Mouse (Mus musculus): ENCODE measurements around the gene Asxl1. TPM values are rescaled to one million over a fixed set of nuclear protein-coding genes. Genes with fewer than 3 reads are reported as not detected.

Asxl1 gene
- 14.2 and 15.2 TPM in 2 replicates for polyA plus RNA-seq (2014; fragmentation: Nextera tagmentation; extraction: Ambion mirVana)

DNA sequence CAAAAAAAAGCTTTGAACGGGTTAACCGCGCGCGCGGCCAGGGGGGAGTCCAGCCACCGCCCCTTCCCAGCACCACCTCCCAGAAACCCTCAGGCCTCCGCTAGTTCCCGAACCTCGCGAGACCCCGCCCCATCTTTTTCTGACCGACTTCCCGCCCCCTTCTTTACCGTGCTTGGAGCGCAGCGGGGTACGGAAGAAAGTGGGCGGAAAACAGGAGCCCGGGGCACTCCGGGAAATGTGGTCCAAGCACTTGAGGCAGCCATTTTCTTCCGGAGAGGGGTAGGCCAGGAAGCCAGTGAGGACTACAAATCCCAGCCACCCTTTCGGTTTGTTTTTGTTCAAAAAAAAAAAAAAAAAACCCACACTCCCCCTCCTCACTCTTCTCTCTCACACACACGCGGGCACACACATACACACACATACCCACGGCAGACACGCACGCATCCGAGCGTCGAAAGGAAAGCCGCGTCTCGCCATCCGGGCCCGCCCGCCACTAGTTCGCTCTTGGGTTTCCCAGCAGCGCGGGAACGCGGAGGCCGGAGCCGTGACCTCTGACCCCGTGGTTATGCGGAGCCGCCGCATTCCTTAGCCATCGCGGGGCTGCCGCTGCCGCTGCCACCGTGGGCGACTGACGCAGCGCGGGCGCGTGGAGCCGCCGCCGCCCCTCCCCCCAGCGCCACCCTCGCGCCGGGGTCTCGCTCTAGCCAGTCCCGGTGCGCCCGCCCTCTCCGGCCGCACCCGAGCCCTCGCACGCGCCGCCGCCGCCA is at the start of gene Asxl1:
Gene Asxl1 (plus strand): TSS at position 376 of the 767 bp plus-strand sequence.
- Histone ChIP-seq H3K27ac (peak within 1 kb of the TSS; percentile 99), H3K9ac (peak within 1 kb of the TSS; percentile 95), H3K36me3 (replicated peaks; ENCODE audit: control insufficient read depth, insufficient read depth) (no peaks in the 10 kb centered on the region), H3K9me3 (ENCODE audit: control insufficient read depth, low read length) (no peaks in the 10 kb centered on the region), H3K27me3 (ENCODE audit: control insufficient read depth, insufficient read depth, low read length) (no peaks in the 10 kb centered on the region), H3K4me2 (replicated peaks) (peak within 1 kb of the TSS; percentile 88), H3K4me3 (replicated peaks; ENCODE audit: low read length) (peak within 1 kb of the TSS; percentile 94), H3K4me1 (replicated peaks; ENCODE audit: control insufficient read depth, insufficient read depth, low read length) (peaks cover 27% of the 10 kb centered on the region)
- WGBS, result under 1% methylated on average over 65 of the region's 79 CpGs
- ATAC-seq (ENCODE audit: low FRiP score) (peak; percentile 99), DNase-seq (ENCODE audit: low spot score) (peak; percentile 96)

DNA sequence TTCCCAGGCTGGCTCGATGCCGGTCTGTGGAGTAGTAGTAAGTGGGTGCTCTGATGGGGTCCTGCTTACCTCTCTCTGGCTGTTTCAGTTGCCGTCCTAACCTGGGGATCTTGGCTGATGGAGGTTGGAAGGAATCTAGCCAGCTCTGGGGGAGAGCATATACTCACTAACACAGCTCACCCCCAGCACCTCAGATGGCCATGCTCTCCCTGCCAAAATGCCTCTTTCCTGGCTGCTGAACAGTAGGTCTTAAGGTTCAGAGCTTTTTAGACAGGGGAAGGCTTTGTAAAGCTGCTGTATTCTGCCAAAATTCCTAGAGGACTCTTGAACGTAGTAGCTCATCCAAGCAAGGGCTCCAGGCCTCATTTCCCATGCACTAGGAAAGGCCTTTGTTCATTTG is 47.9 kb upstream of the Asxl1 start:
- no peaks in the 10 kb centered on the region for H3K36me3 ChIP-seq (replicated peaks; ENCODE audit: control insufficient read depth, insufficient read depth)
- no peak overlapping the region for H3K4me3 ChIP-seq (replicated peaks; ENCODE audit: low read length)
- H3K9me3 ChIP-seq (ENCODE audit: control insufficient read depth, low read length), result no peaks in the 10 kb centered on the region
- no peaks in the 10 kb centered on the region for H3K27me3 ChIP-seq (ENCODE audit: control insufficient read depth, insufficient read depth, low read length)
- 88% methylated on average over 4 of the region's 4 CpGs for WGBS
- H3K4me2 ChIP-seq (replicated peaks), result no peak overlapping the region
- ATAC-seq (ENCODE audit: low FRiP score) (no peak), DNase-seq (ENCODE audit: low spot score) (no peak)
- no peak overlapping the region for H3K9ac ChIP-seq
- H3K4me1 ChIP-seq (replicated peaks; ENCODE audit: control insufficient read depth, insufficient read depth, low read length), result 0 out of 2 replicates have a peak, but pooled peaks cover under 1% of the 10 kb centered on the region
- H3K27ac ChIP-seq, result peak overlapping the region; percentile 41; the same call in 1 of the 2 replicates

DNA sequence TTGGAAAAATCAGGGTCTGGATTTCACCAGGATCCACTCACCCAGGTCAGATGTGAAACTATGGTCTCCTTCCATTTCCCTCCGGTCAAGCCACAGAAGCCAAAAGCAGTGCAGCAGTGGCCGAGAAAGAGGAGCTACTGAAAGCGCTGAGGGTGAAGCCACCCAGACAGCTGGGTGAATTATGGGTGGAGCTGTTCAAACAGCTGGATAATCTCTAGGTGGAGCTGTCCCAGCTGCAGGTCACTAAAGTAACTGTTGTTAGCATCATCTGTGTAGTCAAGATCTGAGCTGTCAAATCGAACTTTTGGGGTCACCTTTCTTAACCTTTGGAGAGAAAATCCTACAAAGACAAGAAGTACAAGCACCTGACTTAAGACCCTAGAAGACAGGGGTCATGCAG is 47.2 kb upstream of the Asxl1 start:
- ATAC-seq (ENCODE audit: low FRiP score), result no peak
- Histone ChIP-seq H3K4me3 (replicated peaks; ENCODE audit: low read length) (no peak overlapping the region), H3K9me3 (ENCODE audit: control insufficient read depth, low read length) (no peaks in the 10 kb centered on the region), H3K36me3 (replicated peaks; ENCODE audit: control insufficient read depth, insufficient read depth) (no peaks in the 10 kb centered on the region), H3K27ac (peak overlapping the region; percentile 41; the same call in 1 of the 2 replicates), H3K4me2 (replicated peaks) (no peak overlapping the region), H3K4me1 (replicated peaks; ENCODE audit: control insufficient read depth, insufficient read depth, low read length) (no peaks in the 10 kb centered on the region), H3K9ac (no peak overlapping the region), H3K27me3 (ENCODE audit: control insufficient read depth, insufficient read depth, low read length) (no peaks in the 10 kb centered on the region)
- WGBS, result 76% methylated on average over 4 of the region's 4 CpGs
- DNase-seq (ENCODE audit: low spot score), result no peak

DNA sequence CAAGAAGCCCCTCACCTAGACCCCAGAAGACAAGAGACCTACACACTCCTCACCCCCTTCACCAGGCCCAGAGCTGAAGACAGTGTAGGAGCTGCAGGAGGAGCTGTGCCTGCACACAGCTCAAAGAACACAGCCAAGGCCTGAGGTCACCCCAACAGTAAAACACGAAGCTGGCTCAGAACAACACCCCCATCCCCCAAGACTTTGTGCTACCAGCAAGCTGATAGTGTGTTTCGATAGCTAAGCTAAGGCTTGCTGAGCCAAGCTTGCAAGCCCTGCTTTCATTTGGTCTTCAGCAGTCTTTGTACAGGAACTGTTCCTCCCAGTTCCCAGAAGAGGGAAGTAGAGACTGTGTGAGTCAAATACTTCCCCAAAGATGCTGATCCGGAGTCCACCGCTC is 46.8 kb upstream of the Asxl1 start:
- Histone ChIP-seq H3K27me3 (ENCODE audit: control insufficient read depth, insufficient read depth, low read length) (no peaks in the 10 kb centered on the region), H3K9me3 (ENCODE audit: control insufficient read depth, low read length) (no peaks in the 10 kb centered on the region), H3K9ac (no peak overlapping the region), H3K4me1 (replicated peaks; ENCODE audit: control insufficient read depth, insufficient read depth, low read length) (no peaks in the 10 kb centered on the region), H3K27ac (no peak overlapping the region), H3K4me3 (replicated peaks; ENCODE audit: low read length) (no peak overlapping the region), H3K4me2 (replicated peaks) (no peak overlapping the region), H3K36me3 (replicated peaks; ENCODE audit: control insufficient read depth, insufficient read depth) (no peaks in the 10 kb centered on the region)
- 79% methylated on average over 4 of the region's 4 CpGs for WGBS
- DNase-seq (ENCODE audit: low spot score), result no peak
- no peak for ATAC-seq (ENCODE audit: low FRiP score)

DNA sequence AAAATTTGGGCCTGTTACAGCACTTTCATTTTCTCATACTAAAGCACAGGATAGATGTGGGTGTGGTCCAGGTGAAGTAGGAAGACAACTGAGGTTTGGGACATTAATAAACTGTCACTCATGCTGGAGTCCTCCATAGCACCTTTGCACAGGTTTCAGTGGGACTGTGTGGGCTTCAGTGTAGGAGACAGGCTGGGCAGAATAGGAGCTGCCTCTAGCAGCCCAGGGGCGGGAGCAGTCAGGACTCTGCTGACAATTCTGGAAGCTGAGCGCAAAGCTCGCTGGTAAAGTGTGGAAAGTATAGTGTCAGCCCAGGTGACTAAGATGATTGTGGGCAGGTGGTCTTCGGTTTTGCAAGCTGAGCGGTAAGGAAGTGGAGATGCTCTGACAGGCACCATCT is 44.5 kb upstream of the Asxl1 start:
- WGBS, result 94% methylated on average over 5 of the region's 5 CpGs
- Histone ChIP-seq H3K27ac (no peak overlapping the region), H3K4me2 (replicated peaks) (no peak overlapping the region), H3K36me3 (replicated peaks; ENCODE audit: control insufficient read depth, insufficient read depth) (no peaks in the 10 kb centered on the region), H3K9ac (no peak overlapping the region), H3K9me3 (ENCODE audit: control insufficient read depth, low read length) (no peaks in the 10 kb centered on the region), H3K27me3 (ENCODE audit: control insufficient read depth, insufficient read depth, low read length) (no peaks in the 10 kb centered on the region), H3K4me1 (replicated peaks; ENCODE audit: control insufficient read depth, insufficient read depth, low read length) (no peaks in the 10 kb centered on the region), H3K4me3 (replicated peaks; ENCODE audit: low read length) (no peak overlapping the region)
- no peak for DNase-seq (ENCODE audit: low spot score)
- no peak for ATAC-seq (ENCODE audit: low FRiP score)

DNA sequence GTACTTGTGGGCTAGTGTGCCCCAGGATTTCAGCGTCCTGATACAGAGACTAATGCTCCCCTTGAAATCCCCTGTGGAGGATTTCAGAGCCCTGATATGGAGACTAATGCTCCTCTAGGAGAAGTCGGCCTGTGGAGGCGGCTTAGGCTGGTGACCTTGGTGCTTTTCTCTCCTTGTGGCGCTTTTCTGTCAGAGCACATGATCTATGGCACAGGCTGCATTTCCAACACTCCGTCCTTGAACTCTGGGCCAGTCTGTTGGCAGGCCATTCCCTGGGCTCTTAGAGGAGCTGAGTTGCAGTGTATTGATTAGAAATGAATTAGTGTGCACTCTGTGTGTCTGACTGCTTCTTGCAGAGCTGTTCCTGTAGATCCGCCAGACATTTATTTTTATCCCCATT is 40.4 kb upstream of the Asxl1 start:
- Histone ChIP-seq H3K27ac (no peak overlapping the region), H3K9ac (no peak overlapping the region), H3K4me1 (replicated peaks; ENCODE audit: control insufficient read depth, insufficient read depth, low read length) (no peaks in the 10 kb centered on the region), H3K9me3 (ENCODE audit: control insufficient read depth, low read length) (no peaks in the 10 kb centered on the region), H3K36me3 (replicated peaks; ENCODE audit: control insufficient read depth, insufficient read depth) (no peaks in the 10 kb centered on the region), H3K4me3 (replicated peaks; ENCODE audit: low read length) (no peak overlapping the region), H3K4me2 (replicated peaks) (no peak overlapping the region), H3K27me3 (ENCODE audit: control insufficient read depth, insufficient read depth, low read length) (no peaks in the 10 kb centered on the region)
- WGBS, result 71% methylated on average over 6 of the region's 6 CpGs
- DNase-seq (ENCODE audit: low spot score), result no peak
- no peak for ATAC-seq (ENCODE audit: low FRiP score)

DNA sequence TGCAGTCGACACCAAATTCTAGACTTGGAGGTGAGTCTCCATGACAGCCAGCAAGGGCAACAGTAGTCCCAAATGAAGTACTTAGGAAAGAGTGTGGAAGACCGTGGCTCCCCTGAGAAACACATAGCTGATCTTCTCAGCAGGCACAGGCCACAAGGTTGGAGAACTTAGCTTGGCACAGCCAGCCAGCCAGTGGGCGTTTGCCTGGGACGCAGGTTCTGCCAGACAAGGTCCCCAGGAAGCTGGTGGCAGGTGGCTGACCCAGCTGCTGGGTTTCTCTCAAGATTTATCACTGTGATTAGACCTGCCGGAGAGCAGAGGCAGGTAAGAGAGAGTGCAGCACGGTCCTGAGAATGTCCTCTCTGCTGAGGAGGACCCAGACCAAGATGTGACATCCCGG is 37.0 kb upstream of the Asxl1 start:
- no peak for ATAC-seq (ENCODE audit: low FRiP score)
- Histone ChIP-seq H3K36me3 (replicated peaks; ENCODE audit: control insufficient read depth, insufficient read depth) (no peaks in the 10 kb centered on the region), H3K9me3 (ENCODE audit: control insufficient read depth, low read length) (no peaks in the 10 kb centered on the region), H3K4me3 (replicated peaks; ENCODE audit: low read length) (no peak overlapping the region), H3K4me1 (replicated peaks; ENCODE audit: control insufficient read depth, insufficient read depth, low read length) (no peaks in the 10 kb centered on the region), H3K27ac (peak overlapping the region; percentile 32; the same call in 1 of the 2 replicates), H3K9ac (no peak overlapping the region), H3K4me2 (replicated peaks) (no peak overlapping the region), H3K27me3 (ENCODE audit: control insufficient read depth, insufficient read depth, low read length) (no peaks in the 10 kb centered on the region)
- no peak for DNase-seq (ENCODE audit: low spot score)
- WGBS, result 82% methylated on average over 7 of the region's 7 CpGs

DNA sequence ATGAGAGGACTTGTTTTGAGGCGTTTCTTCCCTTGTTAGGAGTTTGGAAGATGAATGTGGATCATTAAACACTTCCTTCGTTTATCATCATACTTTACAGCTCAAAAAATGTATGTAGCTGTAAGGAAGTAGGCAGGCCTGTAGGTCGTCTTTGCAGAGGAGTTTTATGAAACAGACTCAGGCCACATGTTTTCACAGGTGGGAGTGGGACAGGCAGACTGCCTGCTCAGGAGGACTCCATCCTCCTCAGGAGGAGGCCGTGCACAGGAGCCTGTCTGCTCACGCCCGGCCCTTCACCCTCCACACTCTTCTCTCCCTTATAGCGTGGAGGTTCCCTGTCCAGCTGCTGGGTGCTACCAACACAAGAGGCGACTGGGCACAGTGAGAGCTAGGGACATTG is 36.5 kb upstream of the Asxl1 start:
- no peak for ATAC-seq (ENCODE audit: low FRiP score)
- no peak overlapping the region for H3K4me3 ChIP-seq (replicated peaks; ENCODE audit: low read length)
- WGBS, result 78% methylated on average over 8 of the region's 8 CpGs
- no peak for DNase-seq (ENCODE audit: low spot score)
- no peak overlapping the region for H3K9ac ChIP-seq
- no peaks in the 10 kb centered on the region for H3K9me3 ChIP-seq (ENCODE audit: control insufficient read depth, low read length)
- no peaks in the 10 kb centered on the region for H3K4me1 ChIP-seq (replicated peaks; ENCODE audit: control insufficient read depth, insufficient read depth, low read length)
- H3K27ac ChIP-seq, result no peak overlapping the region
- H3K36me3 ChIP-seq (replicated peaks; ENCODE audit: control insufficient read depth, insufficient read depth), result no peaks in the 10 kb centered on the region
- H3K4me2 ChIP-seq (replicated peaks), result no peak overlapping the region
- no peaks in the 10 kb centered on the region for H3K27me3 ChIP-seq (ENCODE audit: control insufficient read depth, insufficient read depth, low read length)

DNA sequence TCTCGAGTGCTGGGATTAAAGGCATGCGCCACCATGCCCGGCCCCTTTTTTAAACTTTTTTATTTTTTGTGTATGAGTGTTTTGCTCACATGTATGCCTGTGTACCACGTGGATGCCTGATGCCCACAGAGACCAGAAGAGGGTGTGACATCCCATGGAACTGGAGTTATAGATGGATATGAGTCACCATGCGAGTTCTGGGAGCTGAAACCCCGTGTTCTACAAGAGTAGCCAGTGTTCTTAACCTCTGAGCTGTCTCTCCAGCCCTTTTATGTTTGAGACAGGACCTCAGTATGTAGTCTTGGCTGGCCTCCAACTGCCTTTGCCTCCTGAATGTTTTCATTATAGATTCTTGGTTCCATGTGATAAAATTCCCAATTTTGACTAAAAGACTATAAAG is 35.4 kb upstream of the Asxl1 start:
- Histone ChIP-seq H3K9me3 (ENCODE audit: control insufficient read depth, low read length) (no peaks in the 10 kb centered on the region), H3K4me3 (replicated peaks; ENCODE audit: low read length) (no peak overlapping the region), H3K9ac (no peak overlapping the region), H3K36me3 (replicated peaks; ENCODE audit: control insufficient read depth, insufficient read depth) (no peaks in the 10 kb centered on the region), H3K4me1 (replicated peaks; ENCODE audit: control insufficient read depth, insufficient read depth, low read length) (no peaks in the 10 kb centered on the region), H3K27ac (no peak overlapping the region), H3K27me3 (ENCODE audit: control insufficient read depth, insufficient read depth, low read length) (no peaks in the 10 kb centered on the region), H3K4me2 (replicated peaks) (no peak overlapping the region)
- DNase-seq (ENCODE audit: low spot score) (no peak), ATAC-seq (ENCODE audit: low FRiP score) (no peak)
- WGBS, result 81% methylated on average over 6 of the region's 6 CpGs
